Mouse (Mus musculus): ENCODE data around the gene Btbd35f4.
"Not testable (repeated sequence)": the region's sequence is repeated elsewhere in the genome, so short reads cannot be mapped to it uniquely, and the experiment has no call there.

The Btbd35f4 gene

GRCm38 (mm10) chrX:4800196-4800595 is at the start of gene Btbd35f4:
TSS of gene Btbd35f4 (plus strand) at chrX:4800496.
- DNase-seq (ENCODE audit: low spot score) = not testable (repeated sequence)

GRCm38 (mm10) chrX:4840016-4840415 is 39.7 kb downstream of the Btbd35f4 start:
- not testable (repeated sequence) for DNase-seq (ENCODE audit: low spot score)

Data from T-cell, adult 2 months (primary cell).